Mouse (Mus musculus) ES-Bruce4 (cell line): ENCODE measurements around the gene Tldc2.

Experiments used
- CTCF ChIP-seq: IDR thresholded peaks from one replicate; pipeline ENCODE4 v1.8.1; 2011; ENCODE audit warnings: low read depth, low read length
- EP300 ChIP-seq: IDR thresholded peaks from 2 replicates; pipeline ENCODE4 v1.6.1; 2011; ENCODE audit warnings: low read depth, low read length; ENCODE audit not compliant: insufficient read depth
- POLR2A ChIP-seq: IDR thresholded peaks from one replicate; pipeline ENCODE4 v1.8.1; 2011; ENCODE audit warnings: low read length; ENCODE audit not compliant: insufficient read depth

GRCm38 (mm10) chr2:157075226-157075625 is 11.6 kb upstream of the Tldc2 start:
- TF ChIP-seq POLR2A (no peak), CTCF (no peak), EP300 (no peak)
